Mouse (Mus musculus): Measurements from ENCODE around the gene Hectd1. TPM values are rescaled to one million over a fixed set of nuclear protein-coding genes. Genes with fewer than 3 reads are reported as not detected.
A peak's percentile ranks its signal among the peaks of the same experiment; 100 is the strongest.

The Hectd1 gene
- total RNA-seq (2021): 10 to 100 TPM; 87.0 to 87.2 TPM
- long read RNA-seq, full-length matches to known transcripts: 7 of 19 reads
- long read RNA-seq, partial matches to known transcripts: 6 of 19 reads
- long read RNA-seq, other reads (novel, unspliced or antisense): 6 of 19 reads

DNA sequence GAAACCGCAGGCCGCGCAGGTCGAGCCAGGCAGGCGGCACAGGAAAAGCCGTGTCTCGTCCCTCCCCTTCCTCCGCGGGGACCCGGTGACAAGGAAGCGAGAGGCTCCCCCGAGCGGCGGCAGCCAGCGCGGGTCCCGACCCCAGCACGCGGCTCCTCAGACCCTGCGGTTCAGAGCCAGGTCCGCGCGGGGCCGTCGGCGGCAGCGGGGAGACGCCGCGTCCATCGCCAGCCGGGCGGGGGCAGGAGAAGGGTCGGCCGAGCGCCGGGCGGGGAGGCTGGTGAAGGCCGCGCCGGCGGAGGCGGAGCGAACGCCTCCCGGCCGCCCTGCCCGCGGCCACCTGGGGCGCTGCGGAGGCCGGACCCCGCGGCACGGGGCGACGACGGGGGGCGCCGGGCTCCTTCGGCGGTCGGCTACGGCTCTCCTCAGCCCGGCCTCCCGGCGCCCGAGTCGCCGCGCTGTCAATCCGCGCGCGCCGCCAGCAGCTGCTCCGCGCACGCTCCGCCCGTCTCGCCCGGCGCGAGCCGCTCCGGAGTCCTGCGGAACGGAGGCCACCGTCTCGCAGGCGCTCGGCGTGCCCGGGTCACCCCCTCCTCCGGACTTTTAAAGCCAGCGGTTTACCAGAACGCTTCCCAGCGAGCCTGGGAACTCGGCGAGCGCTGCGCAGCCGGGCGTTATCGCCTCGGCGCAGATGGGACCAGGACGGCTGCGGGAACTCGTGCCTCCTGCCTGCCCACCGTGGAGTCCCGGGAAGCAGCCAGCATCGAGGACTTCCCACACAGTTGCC lies at the start of gene Hectd1:
Gene Hectd1, minus strand, starts transcription at position 247 of the 787 bp plus-strand sequence.
- DNase-seq (ENCODE audit: low spot score in 2 of 2): peak; percentile 85 to 90

DNA sequence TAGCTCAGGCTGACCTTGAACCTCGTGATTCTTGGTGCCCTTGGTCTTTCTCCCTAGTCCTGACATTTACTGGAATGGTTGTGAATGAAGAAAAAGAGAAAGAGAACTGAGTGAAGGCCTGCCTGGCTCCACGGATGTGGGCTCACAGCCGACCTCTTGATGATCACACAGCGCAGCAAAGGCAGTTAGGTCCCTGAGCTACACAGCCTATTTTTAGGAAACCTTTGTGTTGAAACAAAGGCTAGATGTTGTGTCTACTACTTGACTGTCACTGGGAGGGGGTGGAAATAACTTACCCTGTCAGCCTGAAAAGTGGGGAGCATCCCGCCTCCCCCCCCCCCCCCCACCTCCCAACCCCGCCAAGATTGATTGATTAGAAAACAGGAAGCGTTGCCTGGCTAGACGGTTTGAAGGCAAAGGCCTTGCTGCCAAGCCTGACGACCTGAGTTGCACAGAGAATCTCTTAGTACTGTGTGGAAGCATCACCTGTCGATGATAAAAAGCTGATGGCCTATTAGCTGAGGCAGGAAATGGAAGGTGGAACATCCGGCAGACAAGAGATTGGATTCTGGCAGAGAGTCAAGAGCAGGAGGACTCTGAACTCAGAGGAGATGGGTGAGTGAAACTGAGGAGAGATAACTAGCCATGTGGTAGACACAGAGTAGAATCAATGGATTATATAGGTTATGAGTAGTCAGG lies 42.3 kb upstream of the Hectd1 start:
- DNase-seq (ENCODE audit: low spot score in 2 of 2): no peak

DNA sequence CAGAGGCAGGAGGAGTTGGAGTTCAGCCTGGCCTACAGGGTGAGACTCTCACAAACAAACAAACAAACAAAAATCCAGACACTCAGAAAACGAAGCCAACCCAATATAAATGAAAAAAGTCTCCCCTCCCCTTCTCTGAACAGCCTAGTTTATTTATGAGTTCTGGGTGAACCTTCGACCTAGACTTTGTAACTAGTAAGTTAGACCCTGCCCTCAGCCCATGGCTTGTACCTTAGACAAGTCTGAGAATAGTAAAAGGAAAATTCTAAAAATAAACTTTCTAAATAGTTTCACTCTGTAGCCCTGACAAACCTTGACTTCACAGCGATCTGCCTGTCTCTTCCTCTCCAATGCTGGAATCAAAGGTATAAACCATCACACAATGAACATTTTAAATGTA lies 40.2 kb upstream of the Hectd1 start:
- no peak for DNase-seq (ENCODE audit: low spot score in 2 of 2)

DNA sequence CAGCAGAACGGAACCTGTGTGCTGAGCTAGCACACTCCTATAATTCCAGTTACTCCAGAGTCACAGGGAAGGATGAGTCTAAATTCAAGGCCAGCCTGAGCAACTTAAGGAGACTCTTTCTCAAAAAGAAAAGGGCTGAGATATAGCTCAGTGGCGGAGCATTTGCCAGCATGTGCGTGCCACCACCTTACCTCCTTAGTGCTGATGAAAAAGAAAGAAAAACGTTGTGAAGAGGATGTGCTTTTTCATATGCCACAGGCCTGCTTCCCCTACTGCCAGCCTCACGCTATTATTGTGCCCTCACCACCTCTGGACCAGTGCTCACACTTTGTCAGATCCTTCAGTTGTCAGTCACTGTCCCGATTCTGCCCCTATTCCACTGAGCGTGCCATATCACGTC lies 37.7 kb upstream of the Hectd1 start:
- DNase-seq (ENCODE audit: low spot score in 2 of 2): no peak

DNA sequence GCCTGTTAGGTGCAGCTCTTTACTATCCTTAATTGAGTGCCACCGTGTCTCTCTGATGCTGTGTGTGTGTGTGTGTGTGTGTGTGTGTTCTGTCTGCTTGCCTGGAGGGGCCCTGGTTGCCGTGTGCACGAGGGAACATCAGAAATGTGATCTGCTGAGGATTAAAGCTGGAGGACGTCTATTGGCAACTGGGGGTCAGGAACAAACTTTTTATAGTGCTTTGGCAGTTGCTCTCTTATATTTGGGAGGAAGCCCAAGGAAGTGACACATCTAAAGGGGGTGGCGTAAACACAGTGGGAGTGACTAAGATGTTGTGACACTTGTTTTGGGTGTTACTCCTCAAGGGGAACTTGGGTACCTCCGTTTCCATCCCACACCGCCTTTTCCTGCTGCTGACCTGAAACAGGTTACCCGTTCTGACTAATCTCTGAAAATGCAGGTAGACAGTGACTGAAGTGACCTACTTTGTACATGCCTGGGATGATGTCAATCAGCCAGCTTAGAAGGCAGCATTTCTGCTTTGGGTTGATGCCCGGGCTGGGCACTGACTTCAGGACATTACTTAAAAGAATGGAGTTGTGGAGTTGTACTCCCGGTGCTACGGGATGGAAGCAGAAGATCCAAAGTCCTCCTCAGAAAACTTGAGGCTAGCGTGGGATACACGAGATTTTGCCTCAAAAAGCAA lies 37.0 kb upstream of the Hectd1 start:
- no peak for DNase-seq (ENCODE audit: low spot score in 2 of 2)

DNA sequence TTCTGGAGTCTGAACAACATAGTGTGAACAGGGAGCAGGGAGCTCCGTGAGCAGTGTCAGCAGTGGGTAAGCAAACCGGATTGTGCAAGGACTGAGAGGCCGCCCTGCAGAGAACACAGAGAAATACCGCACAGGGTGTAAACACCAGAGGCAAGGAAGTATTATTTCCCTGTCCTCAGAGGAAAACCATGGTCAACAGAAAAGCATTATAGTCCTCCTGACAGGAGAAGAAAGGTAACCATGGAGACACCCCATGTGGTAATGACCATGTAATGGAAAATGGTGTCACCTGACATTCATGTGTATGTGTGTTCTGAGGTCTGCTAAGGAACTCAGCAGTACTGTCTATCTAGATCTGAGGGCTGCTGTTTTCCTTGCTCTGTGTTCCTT lies 36.4 kb upstream of the Hectd1 start:
- DNase-seq (ENCODE audit: low spot score in 2 of 2): peak in 1 of 2 experiments; percentile 18

DNA sequence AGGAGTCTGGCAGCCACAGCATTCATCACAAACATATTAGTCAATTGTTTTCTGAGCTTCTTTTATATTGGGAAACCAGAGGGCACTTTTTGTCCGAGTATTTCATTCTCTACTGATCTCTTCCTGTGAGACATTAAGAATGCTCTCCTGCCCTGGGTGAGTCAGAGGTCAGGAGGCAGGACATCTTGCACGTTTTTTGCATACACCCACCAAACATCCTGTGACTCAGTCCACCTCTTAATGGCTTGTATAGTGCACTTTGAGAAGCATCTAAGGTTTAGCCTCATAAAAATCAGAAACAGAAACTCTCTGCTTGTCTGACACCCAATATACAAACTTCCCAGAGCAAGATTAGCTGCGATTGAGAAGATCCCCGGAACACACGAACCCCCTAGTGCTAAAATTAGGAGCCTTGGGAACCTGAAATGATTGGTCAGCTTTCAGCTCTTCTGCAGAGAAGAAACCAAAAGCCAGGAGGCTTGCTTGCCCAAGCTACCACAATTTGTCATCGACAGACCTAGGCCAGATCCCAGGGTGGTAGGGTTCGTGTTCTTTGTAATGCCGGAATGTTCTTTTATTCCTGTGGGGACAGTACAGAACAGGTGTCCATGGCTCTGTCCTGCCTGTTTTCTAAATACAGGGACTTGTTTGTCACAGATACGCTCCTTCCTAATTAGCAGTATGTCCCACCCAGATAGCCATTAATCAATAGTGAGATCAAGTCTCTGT lies 35.9 kb upstream of the Hectd1 start:
- DNase-seq (ENCODE audit: low spot score in 2 of 2): no peak

DNA sequence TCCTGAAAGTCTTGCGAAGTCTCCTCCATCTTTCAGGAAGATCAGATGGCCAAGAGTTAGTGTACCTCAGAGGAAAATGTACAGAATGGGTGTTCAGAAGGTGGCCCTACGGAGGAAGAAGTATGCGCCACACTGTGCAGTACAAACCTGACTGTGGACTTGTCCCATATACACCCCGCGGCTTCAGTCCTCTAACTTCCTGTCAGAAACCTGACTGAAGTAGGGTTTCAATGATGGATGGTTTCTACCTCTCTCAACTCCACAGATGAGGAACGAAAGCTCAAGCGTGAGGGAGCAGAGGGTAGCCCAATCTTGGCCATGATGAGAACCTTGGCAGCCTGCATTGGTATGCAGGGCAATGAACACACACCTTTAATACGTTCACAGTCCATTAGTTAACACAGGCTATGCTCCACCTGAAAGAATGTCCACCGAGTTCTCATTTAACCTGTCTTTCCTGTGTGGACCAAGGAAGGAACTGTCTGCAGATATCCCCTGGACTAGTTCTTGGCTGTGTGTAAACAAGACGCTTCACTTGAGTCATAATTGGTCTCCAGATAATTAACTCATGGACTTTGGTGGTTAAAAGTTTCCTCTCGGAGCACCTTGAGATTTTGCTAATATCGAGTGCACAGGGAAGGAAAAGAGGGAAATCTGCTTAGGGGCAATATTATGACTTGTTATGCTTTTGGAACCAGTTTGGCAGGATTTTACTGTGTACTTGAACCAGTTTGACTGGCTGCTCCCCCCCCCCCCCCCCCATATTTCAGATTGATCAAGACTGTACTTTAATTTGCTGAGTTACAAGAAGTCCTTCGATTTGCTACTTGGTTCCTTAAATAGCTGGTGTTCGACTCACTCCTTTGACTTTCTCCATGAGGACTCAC lies 34.0 kb upstream of the Hectd1 start:
- DNase-seq (ENCODE audit: low spot score in 2 of 2): no peak

DNA sequence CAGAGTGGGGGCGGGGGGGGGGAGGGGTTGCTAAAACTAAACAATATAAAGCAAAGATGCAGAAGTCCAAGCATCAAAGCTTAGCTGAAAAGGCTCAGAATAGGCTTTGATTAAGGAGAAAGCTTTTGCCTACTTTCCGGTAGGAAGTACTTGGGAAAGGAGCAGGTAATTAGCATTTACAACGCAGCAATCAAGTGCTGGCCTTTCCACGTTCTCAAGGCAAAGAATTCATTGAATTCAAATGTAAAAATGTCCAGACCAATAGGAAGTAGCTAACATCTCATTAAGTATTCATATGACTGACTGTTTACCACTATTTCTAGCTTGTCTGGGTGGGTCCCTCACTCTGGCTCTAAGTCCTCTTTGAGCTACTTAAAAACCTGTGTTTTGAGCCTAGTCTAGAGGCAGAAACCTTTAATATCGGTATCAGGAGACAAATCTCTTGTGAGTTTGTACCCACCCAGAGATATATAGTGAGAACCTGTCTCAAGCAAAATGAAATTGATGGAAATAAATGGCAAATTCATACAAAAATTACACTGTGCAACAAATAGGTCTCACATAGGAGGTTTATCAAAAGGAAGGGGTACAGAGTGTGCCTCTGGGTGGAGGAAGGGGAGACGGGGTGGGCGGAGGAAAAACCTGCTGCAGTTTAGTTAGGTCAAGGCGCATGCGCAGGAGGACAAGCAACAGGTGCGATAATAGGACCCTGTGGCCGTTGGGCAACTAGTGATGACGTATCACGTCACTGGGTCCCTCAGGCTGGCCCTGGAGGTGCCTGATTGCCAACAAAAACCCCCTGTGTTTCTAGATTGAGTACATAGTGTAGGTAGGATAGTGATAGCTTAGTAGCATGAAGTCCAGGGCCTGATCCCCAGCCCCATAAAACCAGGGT lies 29.0 kb upstream of the Hectd1 start:
- no peak for DNase-seq (ENCODE audit: low spot score in 2 of 2)

DNA sequence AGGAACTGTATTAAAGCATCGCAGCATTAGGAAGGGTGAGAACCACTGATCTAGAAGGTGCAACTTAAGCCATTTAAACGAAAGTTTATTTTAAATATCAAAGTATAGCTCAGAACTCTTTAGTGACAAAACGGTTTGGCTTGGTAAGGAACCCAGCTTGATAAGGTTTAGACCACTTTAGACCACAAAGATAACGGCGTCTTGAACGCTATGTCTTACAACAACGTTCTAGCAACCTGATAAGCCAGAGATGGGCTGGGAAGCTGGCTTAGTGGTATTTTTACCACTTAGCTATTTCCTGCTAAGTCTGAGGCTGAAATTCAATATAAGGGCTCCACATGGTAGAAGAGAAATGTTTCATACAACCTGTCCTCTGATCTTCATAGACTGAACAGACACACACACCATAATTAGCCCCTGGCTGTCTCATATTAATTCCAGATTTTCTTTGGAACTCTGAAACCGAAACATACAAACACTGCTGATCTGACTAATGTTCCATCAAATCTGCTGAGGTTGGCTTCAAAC lies 27.5 kb upstream of the Hectd1 start:
- no peak for DNase-seq (ENCODE audit: low spot score in 2 of 2)

DNA sequence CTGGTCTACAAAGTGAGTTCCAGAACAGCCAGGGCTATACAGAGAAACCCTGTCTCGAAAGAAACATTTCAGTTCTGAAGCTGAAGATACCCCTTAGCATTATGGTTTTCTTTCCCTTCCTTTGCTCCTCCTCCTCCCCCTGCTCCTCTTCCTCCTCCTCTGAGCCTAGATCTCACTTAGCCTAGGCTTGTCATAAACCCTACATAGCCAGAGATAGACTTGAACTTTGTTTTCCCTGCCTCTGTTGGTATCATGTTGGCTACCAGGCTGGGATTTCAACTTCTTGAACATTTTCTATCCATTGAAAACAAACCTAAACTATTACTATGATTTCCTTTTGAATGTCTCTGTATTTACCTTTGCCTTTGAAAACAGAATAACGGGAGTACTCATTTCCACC lies 26.5 kb upstream of the Hectd1 start:
- DNase-seq (ENCODE audit: low spot score in 2 of 2): no peak

DNA sequence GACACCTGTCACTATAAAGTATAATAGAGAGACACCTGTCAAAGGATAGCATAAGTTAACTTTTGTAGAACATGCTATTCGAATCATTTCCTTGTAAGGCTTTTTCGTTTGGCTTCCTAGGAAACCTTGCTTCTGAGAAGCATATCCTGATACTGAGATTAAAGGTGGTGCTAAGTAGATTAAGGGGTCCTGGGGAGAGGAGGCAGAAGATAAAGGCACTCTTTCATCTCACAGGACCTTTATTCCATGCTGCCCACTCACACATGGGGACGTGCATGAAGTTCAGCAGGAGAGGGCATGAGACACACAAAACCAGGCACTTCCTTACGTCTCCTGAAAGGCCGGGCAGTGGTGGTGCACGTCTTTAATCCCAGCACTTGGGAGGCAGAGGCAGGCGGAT lies 26.1 kb upstream of the Hectd1 start:
- no peak for DNase-seq (ENCODE audit: low spot score in 2 of 2)

DNA sequence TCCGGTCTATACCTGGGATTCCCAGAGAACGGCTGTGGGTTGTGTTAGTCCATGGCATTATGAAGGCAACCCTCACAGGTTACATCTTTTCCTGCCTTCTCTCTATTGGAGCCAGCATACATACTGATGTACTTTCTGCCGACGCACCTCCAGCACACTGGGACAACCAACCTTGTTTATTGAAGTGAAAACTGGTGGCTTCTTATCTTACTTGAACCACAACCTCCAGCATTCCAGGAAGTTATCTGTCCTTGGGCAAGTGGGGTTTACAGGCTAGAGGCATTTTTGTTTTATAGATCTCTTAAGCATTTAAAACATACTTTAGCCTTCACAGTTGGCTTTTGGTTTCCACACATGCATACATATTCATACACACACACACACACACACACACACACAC lies 22.3 kb upstream of the Hectd1 start:
- DNase-seq (ENCODE audit: low spot score in 2 of 2): no peak

DNA sequence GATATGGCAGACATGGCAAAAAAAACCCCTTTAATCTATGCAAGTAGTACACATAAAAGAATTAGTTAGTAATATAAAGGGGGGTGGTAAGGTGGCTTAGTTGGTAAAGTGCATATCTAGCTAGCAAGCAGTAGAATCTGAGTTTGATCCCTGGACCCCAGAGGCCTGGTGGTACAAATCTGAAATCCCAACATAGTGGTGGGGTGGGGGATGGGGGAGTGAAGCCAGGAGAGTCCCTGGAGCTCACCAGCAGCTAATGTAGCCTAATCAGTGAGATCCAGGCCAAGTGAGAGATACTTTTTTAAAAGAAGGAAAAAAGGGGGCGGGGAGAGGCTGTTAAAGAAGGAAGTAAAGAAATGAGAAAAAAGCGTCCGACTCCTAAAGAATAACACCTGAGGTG lies 21.8 kb upstream of the Hectd1 start:
- DNase-seq (ENCODE audit: low spot score in 2 of 2): no peak

DNA sequence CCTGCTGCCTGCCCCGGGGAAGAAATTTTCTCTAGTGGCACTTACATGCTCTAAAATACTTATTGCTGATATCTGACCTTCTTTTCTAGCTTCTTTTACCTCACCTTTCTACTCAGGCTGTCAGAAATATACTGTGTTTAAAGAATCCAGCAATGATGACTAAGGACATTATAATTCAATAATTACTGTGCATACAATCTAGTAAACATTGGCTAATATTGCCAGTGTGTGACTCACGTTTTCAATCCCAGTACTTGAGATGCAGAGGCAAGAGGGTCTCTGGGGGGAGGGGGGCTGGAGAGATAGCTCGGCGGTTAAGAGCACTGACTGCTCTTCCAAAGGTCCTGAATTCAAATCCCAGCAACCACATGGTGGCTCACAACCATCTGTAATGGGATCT lies 21.0 kb upstream of the Hectd1 start:
- DNase-seq (ENCODE audit: low spot score in 2 of 2): no peak

DNA sequence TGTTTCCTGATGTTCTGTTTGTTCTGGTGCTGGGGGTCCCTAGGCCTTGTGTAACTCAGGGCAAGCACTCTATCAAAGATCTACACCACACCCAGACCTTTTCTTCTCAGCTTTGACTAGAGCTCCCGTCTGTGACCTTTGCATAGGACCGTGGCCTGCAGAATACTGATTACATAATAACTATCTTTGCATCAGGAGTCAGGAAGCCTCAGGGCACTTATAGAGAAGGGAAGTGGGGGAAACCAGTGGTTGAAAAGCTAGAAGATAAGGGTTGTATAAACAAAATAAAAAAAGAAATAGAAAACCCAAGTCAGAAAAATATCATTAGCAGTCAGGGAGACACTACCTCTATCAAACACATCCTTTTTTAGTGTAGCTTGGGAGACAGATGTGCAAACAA lies 20.6 kb upstream of the Hectd1 start:
- DNase-seq (ENCODE audit: low spot score in 2 of 2): no peak

DNA sequence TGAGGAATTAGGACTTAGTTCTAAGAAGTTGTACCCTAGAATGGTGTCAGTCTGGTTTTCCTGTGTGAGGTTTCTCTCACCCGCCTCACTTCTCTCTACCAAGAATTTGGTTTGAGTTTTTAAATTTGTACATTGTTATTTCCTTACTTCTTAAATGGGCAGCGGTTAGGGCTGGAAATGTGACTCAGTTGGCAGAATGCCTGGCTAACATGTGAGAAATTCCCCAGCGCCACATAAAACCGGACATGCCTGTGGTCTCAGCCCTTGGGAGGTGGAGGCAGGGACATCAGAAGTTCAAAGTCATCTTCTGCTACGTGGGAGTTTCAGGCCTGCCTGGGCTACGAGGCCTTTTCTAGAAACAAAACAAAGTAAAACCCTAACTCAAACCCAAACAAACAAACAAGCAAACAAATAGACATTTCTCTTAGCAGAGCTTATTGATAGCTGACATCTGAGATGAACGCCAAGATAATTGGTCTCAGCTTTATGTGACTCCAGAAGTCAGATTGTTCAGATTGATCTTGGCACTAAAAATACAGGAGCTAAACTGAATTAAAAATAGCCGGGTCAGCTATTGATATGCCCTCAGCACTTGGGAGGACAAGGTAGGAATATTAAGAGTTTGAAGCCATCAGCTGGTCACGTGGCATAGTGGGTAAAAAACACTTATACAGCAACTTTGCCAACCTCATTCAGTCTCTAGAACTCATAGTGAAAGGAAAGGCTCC lies 18.8 kb upstream of the Hectd1 start:
- no peak for DNase-seq (ENCODE audit: low spot score in 2 of 2)

DNA sequence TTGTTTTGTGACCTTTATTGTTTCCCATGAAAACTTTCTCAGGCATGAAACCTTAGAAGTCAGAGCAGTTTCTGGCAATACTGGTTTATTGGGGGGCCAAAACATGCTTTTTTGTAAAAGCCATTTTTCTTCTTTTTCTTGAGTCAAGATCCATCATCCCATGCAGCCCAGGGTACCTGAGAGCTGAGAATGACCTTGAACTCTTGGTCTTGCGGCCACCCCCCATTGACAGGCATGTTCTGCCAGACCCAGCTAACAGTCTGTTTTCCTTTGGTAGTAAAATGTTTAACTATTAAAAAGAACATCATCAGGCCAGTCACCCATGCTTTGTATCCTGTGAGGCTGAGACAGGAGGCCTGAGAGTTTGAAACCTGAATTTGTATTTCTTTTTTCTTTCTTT lies 15.9 kb upstream of the Hectd1 start:
- DNase-seq (ENCODE audit: low spot score in 2 of 2): no peak

Measured in layer of hippocampus, postnatal 10 days (tissue).